Mouse (Mus musculus): ENCODE measurements around the gene Pip5k1b.

GRCm38 (mm10) chr19:24469216-24469615 is 86.5 kb downstream of the Pip5k1b start:
- TF ChIP-seq GATA1 (IDR thresholded peaks at IDR 0.05; ENCODE audit: low read length) (no peak), TAL1 (IDR thresholded peaks at IDR 0.05; ENCODE audit: low read length) (no peak)
